Mouse (Mus musculus): ENCODE measurements at regions not wholly inside any gene's neighbourhood (a gene's known extent, or its start where the extent isn't known, plus 50 kb on each side); places are given as distances from the start of the nearest gene placed in this dataset.
A peak's percentile ranks its signal among the peaks of the same experiment; 100 is the strongest.

GRCm38 (mm10) chr1:184456727-184457126 is 275.7 kb downstream of the Hlx start:
- DNase-seq (ENCODE audit: low spot score) = no peak

DNA sequence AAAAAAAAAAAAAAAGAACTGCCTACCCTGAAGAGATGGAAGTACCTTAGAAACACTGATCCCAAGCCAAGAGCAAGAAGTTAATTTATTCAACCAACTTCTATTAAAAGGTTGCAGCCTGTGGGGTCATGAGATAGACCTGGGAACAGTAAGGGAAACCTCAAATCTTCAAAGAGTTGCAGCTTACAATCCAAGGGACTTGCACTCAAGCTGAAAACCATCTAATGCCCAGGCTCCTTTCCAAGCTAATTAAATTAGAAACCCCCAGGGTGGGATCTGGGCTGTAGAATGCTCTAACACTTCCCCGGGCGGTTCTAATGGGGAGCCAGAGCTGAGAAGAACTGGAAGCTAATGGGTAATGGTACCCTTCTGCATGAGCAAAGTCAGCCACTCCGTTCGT is 278.0 kb downstream of the Hlx start:
- DNase-seq (ENCODE audit: low spot score) = no peak

DNA sequence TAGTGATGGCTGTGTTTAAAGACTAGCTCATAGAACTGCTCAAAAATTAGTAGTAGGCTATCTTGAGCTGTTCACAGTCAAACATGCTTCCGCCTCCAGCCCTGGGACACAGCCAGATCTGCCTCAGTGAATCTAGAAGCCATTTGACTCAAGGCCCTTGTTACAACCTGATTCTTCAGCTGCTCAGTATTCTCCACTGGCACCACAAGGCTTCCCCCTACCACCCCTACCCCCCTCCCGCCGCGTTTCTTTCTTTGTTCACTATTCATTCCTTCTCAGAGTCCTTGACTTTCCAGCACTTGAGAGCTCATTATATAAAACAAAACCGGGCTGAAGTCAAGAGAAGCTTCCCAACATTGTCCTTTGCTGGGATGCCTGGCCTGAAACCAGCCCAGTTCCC is 278.7 kb downstream of the Hlx start:
- no peak for DNase-seq (ENCODE audit: low spot score)

GRCm38 (mm10) chr1:184453061-184453460 is 279.4 kb downstream of the Hlx start:
- no peak for DNase-seq (ENCODE audit: low spot score)

DNA sequence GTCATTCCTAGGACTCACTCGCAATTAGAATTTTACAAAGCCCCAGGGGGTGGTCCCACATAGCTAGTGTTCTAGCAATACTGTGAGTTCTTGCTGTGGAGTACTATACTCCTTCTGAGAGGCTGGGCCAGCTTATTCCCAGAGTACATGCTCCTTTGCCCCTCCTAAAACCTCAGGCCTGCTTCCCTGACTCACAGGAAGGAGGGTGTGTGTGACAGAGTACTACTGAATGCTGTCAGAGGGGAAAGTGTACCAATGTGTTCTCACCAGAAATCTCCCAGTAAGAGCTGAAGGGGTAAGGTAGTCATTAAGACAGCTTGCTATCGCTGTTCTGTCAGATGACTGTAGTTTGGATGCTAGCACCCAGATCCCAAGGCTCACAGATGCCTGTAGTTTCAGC is 280.7 kb downstream of the Hlx start:
- DNase-seq (ENCODE audit: low spot score) = no peak

DNA sequence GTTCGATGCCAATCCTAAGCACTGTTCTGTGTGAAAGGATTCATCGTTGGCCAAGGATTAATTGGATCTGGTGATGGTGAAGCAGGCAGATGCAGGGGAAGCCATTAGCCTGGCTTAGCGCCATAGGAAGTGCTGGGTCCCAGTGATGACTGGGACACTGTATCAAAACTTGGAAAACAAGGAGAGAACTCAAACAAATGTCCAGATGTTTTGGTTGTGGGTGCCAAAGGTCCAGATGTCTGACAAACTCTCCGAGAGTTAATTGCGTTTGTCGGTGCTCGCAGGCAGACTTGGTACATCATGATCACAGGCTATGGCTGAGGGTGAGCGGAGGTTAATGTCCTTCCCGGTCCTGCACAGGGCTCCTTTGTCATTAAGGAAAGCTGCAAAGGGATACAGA is 283.4 kb downstream of the Hlx start:
- no peak for DNase-seq (ENCODE audit: low spot score)

DNA sequence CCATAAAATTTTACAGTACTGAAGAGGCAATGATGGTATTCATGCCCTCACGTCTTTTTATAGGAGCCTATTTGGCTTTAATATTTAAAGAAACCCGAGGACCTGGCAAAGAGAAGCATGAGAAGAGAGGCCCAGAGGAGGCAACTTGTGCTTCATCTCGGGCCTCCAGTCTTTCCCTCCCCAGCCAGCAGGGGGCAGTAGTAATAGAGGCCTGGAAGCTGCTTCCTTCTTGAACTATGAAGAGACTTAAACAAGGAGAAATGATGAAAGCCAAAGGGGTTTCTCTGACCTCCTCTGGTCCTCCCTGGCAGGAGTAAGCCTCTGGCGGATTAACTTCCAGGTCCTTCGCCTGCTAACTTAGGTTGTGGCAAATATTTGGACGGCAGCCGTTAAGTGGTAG is 284.5 kb downstream of the Hlx start:
- DNase-seq (ENCODE audit: low spot score) = peak; percentile 87

DNA sequence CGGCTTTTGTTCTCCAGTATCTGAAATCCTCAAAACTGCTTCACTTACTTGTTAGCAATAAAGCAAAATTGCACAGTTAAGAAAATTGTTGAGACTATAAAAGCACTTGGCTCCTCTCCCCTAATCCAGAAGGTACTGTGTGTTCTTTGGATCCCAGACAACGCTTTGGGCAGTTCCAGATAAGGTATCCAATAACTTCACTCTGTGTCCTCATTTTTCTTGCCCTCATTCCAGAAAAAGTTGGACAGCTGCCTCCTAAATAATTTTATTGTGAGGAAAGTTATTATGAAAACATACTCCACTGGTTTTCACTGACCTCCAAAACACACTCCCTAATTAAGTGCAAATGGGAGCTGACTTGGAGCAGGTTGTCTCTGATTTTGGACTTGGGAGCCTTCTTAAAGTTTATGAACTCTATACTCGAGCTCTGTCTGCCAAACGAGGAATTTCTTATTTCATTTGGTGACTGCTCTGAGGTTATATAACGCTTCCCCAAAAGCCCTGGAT is 285.2 kb downstream of the Hlx start:
- DNase-seq (ENCODE audit: low spot score) = peak; percentile 52

GRCm38 (mm10) chr1:184444189-184444588 is 288.2 kb downstream of the Hlx start:
- no peak for DNase-seq (ENCODE audit: low spot score)

GRCm38 (mm10) chr1:184442701-184443100 is 289.7 kb downstream of the Hlx start:
- no peak for DNase-seq (ENCODE audit: low spot score)

DNA sequence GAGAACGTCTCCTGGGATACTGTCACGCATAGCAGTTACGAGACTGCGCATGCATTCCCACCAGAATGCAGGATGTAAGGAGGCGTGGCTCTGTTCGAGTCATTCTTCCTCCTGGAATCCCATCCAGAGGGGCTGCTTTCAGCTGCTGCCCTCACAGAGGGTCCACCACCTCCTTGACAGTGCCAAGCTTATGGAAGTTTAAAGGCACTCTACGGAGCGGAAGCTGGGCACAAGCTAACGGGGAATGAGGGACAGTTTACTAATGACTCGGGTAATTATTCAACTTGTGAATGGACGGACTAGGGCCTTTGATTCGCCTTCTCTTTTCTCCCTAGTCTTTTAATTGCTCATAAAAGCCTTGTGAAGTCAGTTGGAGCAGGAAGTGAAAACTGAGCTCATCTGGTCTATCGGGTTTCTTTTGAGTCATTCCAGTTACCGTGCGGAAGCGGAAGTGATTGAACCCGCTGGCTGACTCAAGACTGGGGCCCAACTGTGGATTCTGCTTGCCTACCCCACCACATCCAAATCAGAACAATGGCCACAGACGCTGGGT is 291.3 kb downstream of the Hlx start:
- peak; percentile 30 for DNase-seq (ENCODE audit: low spot score)

- no peak for DNase-seq (ENCODE audit: low spot score)
Measured at GRCm38 (mm10) chr1:184439506-184439905, 292.9 kb downstream of the Hlx start.

- no peak for DNase-seq (ENCODE audit: low spot score)
Measured at GRCm38 (mm10) chr1:184436387-184436786, 296.0 kb downstream of the Hlx start.

- DNase-seq (ENCODE audit: low spot score) = no peak
Measured at GRCm38 (mm10) chr1:184428612-184429011, 303.8 kb downstream of the Hlx start.

DNA sequence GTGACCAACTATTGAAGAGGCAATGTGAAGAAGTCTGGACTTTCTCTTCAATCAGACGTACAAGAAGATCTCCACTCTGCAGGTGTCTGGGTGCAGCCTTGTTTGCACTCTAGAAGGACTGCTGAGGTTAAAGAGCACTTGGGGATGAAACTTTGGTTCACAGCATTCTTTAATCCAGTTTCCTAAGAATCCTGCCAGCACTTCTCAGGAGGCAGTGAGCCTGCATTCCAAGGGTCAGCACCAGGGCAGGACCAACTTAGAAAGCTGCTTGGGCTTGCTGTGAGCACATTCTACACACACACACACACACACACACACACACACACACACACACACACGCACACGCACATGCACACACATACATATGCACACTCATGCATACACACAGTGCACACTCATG is 304.4 kb downstream of the Hlx start:
- no peak for DNase-seq (ENCODE audit: low spot score)

DNA sequence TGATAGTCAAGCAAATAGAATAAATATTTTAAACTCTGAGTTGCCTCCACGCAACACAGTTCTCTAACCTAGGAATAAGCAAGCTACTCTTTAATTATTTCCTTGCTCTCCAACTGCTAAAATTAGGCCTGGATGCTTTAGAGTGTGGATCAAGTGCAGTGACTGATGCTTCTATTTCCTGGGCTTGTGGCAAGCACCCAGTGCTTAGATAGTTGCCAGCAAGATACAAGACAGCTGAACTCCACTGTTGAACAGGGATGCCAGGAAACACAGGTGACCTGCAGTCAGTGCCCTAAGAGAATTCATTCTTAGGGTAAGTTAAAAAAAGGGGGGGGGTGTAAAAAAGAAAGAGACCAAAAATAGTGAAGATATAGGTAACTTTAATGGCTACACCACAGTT is 306.7 kb downstream of the Hlx start:
- DNase-seq (ENCODE audit: low spot score) = no peak

DNA sequence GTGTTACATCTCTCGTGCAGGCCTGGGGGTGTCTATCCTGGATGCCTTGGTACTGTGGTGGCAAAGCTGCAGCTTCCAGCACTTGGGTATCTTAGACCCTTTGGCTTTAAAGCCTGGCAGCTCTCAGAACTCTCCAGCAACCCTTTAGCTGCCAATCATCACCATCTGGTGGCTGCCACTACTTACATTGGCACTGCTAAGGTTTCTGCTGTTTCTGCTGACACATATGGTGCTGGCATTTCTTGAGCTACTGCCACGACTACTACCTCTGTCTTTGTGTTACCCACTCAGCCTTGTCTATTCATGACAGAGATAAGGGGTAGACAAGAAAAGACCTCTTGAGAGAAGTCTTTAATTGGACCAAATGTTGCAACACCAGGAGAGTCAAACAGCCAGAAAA is 308.4 kb downstream of the Hlx start:
- no peak for DNase-seq (ENCODE audit: low spot score)

DNA sequence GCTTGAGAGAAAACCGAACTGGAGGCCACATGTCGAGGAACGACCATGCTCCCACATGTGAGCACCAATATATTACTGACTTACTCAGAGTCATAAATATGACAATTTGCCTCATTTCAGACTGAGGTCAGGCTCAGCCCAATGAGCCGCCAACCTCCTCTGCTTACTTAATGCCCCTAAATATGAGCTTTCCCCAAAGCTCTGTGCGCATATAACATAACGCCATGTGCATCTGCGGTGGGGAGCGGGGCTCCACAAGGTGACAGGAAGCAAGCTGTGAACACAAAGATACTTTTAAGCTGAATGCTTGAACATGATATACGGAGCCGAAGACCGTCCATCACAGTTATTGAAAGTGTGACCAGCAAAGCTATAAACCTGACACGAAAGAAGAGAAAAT is 319.8 kb downstream of the Hlx start:
- DNase-seq (ENCODE audit: low spot score) = no peak

DNA sequence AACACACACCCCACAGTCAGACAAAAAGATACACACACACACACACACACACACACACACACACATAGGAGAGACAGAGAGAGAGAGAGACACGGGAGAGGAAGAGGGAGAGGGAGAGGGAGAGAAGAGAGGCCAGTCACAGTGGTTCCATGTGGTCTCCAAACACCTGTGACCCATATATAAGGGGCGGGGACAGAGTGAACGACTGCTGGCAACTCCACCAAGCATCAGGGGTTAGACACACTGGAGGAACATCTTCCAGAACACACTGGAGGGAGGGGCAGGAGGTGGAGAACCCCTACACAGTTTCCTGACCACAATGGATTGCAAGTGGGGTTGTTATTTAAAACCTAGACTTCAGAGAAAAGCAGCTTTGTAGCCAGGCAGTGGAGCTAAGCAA is 321.4 kb downstream of the Hlx start:
- no peak for DNase-seq (ENCODE audit: low spot score)

GRCm38 (mm10) chr1:184409986-184410385 is 322.4 kb downstream of the Hlx start:
- DNase-seq (ENCODE audit: low spot score) = no peak

- DNase-seq (ENCODE audit: low spot score) = peak; percentile 10
Measured at GRCm38 (mm10) chr1:184402985-184403384, 329.4 kb downstream of the Hlx start.

- DNase-seq (ENCODE audit: low spot score) = peak; percentile 65
Measured at GRCm38 (mm10) chr1:184395215-184395614, 337.2 kb downstream of the Hlx start.

DNA sequence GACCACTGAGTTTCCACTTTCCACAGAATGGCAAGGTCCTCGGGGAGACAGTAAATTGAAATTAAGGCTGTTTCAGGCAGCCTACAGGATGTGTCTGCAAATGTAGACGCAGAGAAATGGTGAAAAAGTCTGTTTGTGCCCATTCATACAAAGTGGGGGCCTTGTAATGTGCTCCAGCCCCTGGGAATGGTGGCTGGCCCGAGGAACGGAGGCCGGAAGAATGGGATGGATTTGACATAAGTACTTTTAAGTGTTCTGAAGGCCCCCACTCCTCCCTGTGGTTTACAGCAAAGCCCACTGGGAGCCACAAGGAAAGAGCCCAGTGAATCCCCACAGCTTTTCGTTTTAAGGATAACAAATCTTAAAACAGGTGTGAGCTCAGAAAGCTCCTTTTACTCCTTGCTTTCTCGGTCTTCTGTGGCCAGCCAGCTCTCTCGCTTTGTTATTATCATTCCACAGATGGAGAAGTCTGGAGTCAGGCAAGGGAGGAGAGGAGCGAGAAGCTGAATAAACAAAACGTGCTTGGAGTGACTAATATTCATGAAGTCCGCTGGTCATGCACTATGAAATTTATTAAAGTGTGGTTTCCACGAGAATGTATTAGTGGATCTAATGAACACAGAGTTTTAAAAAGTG is 337.7 kb downstream of the Hlx start:
- no peak for DNase-seq (ENCODE audit: low spot score)

All from urinary bladder, postnatal 14 days (tissue).